ENCODE assay signal across 9 mouse cellular contexts in the genomic region with DNA sequence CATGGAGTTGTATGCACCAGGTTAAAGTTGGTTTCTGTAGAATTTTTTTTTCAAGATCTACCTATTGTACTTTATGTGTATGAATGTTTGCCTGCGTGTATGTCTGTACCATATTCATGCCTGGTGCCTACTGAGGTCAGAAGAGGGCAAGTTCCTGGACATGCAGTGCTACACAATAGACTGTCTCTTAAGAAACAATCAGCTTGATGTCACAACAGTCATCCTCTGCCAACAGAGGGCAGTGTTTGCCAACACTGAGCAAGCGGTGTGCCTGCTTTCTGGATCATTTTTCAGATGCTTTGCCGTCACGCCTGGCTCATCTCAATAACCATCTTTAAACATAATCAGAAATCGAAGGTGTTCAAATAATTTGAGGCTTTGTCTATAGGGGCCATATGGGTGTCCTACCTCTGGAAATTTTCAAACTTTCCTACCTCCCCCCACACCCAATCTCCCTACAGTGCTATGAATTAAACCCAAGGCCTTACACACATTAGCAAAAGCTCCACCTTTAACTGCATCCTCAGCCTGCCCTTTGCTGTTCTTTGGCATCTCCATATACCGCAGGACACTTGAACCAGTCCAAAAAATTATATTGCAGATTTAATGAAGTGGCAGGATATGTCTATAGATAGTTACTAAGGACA. TPM values are rescaled to one million over a fixed set of nuclear protein-coding genes. Genes with fewer than 3 reads are reported as not detected.
DNase-seq lines count a peak whose midpoint lies in the region; ATAC-seq lines count a peak whose summit lies in the region.
"Had no signal": no experiment of that assay in that cellular context is flagged by ENCODE, and none has a peak within 500 bp of the region (broad histone marks: within the 10 kb centered on the region; RNA-seq: fewer than 3 reads in every experiment).

No protein-coding gene starts in this region.

- no peak overlapping the region for H3K4me2 ChIP-seq in hindbrain, embryonic 15.5 days
- H3K4me2 ChIP-seq: liver, embryonic 15.5 days had no signal

- H3K4me3 ChIP-seq in hindbrain, embryonic 15.5 days: no peak overlapping the region
- H3K4me3 ChIP-seq: liver, embryonic 15.5 days had no signal

- no peak overlapping the region for H3K9ac ChIP-seq in hindbrain, embryonic 15.5 days
- H3K9ac ChIP-seq: liver, embryonic 15.5 days had no signal

- no peaks in the 10 kb centered on the region for H3K9me3 ChIP-seq in hindbrain, embryonic 15.5 days
- H3K9me3 ChIP-seq: liver, embryonic 15.5 days had no signal

- ATAC-seq in hindbrain, embryonic 15.5 days (ENCODE audit: low FRiP score, low read depth): peak; percentile 68; the same call in 1 of the 2 replicates

- DNase-seq in NIH3T3 (ENCODE audit: low read depth): peak; percentile 84
- peak; percentile 41 for DNase-seq in cerebellum, adult 11-12 months
- peak; percentile 55 for DNase-seq in forelimb bud, embryonic 11.5 days (ENCODE audit: low read depth, low spot score)
- DNase-seq in layer of hippocampus, postnatal 14 days (ENCODE audit: low spot score in 2 of 2): peak; percentile 66 to 76
- DNase-seq in lung, postnatal 25 days (ENCODE audit: low spot score): peak; percentile 71
- peak; percentile 68 for DNase-seq in right cerebral cortex, adult 18-20 months
- peak; percentile 49 to 66 for DNase-seq in urinary bladder, postnatal 36 days (ENCODE audit: low spot score in 2 of 2)

- H3K4me1 ChIP-seq in hindbrain, embryonic 15.5 days (replicated peaks): no peaks in the 10 kb centered on the region

- peaks cover 7% of the 10 kb centered on the region; the same call in 1 of the 2 replicates for H3K36me3 ChIP-seq in hindbrain, embryonic 15.5 days

- H3K27me3 ChIP-seq in hindbrain, embryonic 15.5 days: no peaks in the 10 kb centered on the region
- H3K27me3 ChIP-seq: liver, embryonic 15.5 days had no signal

- WGBS in hindbrain, embryonic 15.5 days: 43% methylated on average over 6 of the region's 6 CpGs

- H3K27ac ChIP-seq in hindbrain, embryonic 15.5 days (replicated peaks): no peak overlapping the region
- H3K27ac ChIP-seq: liver, embryonic 15.5 days had no signal

RNA-seq across cellular contexts. Expression of a gene that starts 25.0 kb away (rescaled TPM):
- 0.74 and 4.7 TPM in 2 replicates for polyA plus RNA-seq in hindbrain, embryonic 15.5 days (2015; fragmentation: Nextera tagmentation; extraction: Ambion mirVana)
- total RNA-seq in layer of hippocampus, postnatal 14 days (2021): 1 to 10 TPM; 2.0 to 2.6 TPM

RNA-seq across cellular contexts. Expression of a gene that starts 27.4 kb away (rescaled TPM):
- 46.8 and 48.3 TPM in 2 replicates for polyA plus RNA-seq in hindbrain, embryonic 15.5 days (2015; fragmentation: Nextera tagmentation; extraction: Ambion mirVana)
- total RNA-seq in layer of hippocampus, postnatal 14 days (2021): 100 to 1,000 TPM; 154 to 165 TPM
